Mouse (Mus musculus) embryonic facial prominence, embryonic 14.5 days (tissue): ENCODE measurements around the gene Commd4. TPM values are rescaled to one million over a fixed set of nuclear protein-coding genes. Genes with fewer than 3 reads are reported as not detected.
"Not testable (repeated sequence)": the region's sequence is repeated elsewhere in the genome, so short reads cannot be mapped to it uniquely, and the experiment has no call there.

ENCODE experiments used
- ATAC-seq: fragments of 200-750 bp; cut with Nextera tagmentation; 2 replicates; pipeline ENCODE4 v1.8.0; 2017; ENCODE audit warnings: low read depth, moderate number of reproducible peaks, moderate TSS enrichment
- DNase-seq: peaks from one replicate; pipeline ENCODE4 v3.0.0-alpha.2; 2015; ENCODE audit warnings: low spot score
- H3K27ac ChIP-seq: fragments of 300-500 bp; sonication (generic); replicated peaks from 2 replicates; pipeline ENCODE4 v1.5.1; 2014; ENCODE audit warnings: low read depth, mild to moderate bottlenecking, low read length, moderate library complexity
- H3K27me3 ChIP-seq: fragments of 300-500 bp; sonication (generic); replicated peaks from 2 replicates; pipeline ENCODE4 v1.6.1; 2014; ENCODE audit warnings: low read length; ENCODE audit not compliant: control insufficient read depth, insufficient read depth
- H3K36me3 ChIP-seq: fragments of 300-500 bp; sonication (generic); 2 replicates; pipeline ENCODE4 v1.6.1; 2014; ENCODE audit warnings: low read length, mixed read lengths; ENCODE audit not compliant: control insufficient read depth, insufficient read depth
- H3K4me1 ChIP-seq: fragments of 300-500 bp; sonication (generic); 2 replicates; pipeline ENCODE4 v1.6.1; 2014; ENCODE audit warnings: antibody characterized with exemption, low read length; ENCODE audit not compliant: control insufficient read depth, insufficient read depth
- H3K4me2 ChIP-seq: fragments of 300-500 bp; sonication (generic); 2 replicates; pipeline ENCODE4 v1.6.1; 2014; ENCODE audit warnings: low read depth, mild to moderate bottlenecking, low read length, moderate library complexity, mixed read lengths
- H3K4me3 ChIP-seq: fragments of 300-500 bp; sonication (generic); 2 replicates; pipeline ENCODE4 v1.5.1; 2014; ENCODE audit warnings: low read depth, mild to moderate bottlenecking, low read length
- H3K9ac ChIP-seq: fragments of 300-500 bp; sonication (generic); 2 replicates; pipeline ENCODE4 v1.6.1; 2014; ENCODE audit warnings: low read depth, mild to moderate bottlenecking, low read length, moderate library complexity, mixed read lengths
- H3K9me3 ChIP-seq: fragments of 300-500 bp; sonication (generic); 2 replicates; pipeline ENCODE4 v1.6.1; 2016; ENCODE audit warnings: low read length; ENCODE audit not compliant: control insufficient read depth
- WGBS: fragments of 180-500 bp; shearing (Covaris S2); extraction: QIAGEN DNeasy Blood & Tissue Kit; methylation state at CpG from one replicate; pipeline ENCODE4 v1.1.7; 2014; 5-methylcytosine and 5-hydroxymethylcytosine counted together
- polyA plus RNA-seq: library from polyadenylated mRNA; unstranded; fragments of >200 nt; fragmentation: Nextera tagmentation; extraction: Ambion mirVana; gene quantifications from 2 replicates; pipeline ENCODE4 v1.2.1, GENCODE M21; 2014

Gene Commd4
- polyA plus RNA-seq, result 83.0 and 89.9 TPM in 2 replicates

DNA sequence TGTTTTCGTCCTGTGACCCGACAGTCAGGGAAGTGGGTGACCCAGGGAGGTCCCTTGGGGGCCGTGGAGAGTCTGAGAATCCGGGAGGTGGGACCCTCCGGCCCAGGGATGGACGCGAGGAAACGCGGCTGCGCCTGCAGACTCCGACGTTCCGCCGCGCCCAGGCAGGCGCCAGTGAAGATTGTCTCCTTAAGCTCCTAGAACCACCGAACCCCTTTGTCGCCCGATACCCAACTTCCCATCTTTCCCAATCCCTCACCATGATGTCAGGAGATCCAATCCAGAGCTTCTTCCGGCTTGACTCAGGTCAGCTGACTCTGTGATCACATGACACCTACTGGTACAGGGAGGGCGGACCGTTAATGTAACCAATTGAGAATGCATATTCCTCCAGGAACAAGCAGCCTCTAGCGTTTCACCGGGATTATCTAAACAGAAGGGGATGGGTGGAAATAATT is at the start of gene Commd4:
Commd4 (minus strand) TSS at position 319 of the 458 bp plus-strand sequence.
- H3K36me3 ChIP-seq, result 0 out of 2 replicates have a peak, but pooled peaks cover 9% of the 10 kb centered on the region
- DNase-seq (peak; percentile 99), ATAC-seq (peak; percentile 93)
- peak within 1 kb of the TSS; percentile 71 for H3K9ac ChIP-seq
- under 1% methylated on average over 24 of the region's 24 CpGs for WGBS
- peak within 1 kb of the TSS; percentile 69 for H3K4me3 ChIP-seq
- peak within 1 kb of the TSS; percentile 84 for H3K4me2 ChIP-seq
- no peak within 1 kb of the TSS for H3K27ac ChIP-seq
- H3K9me3 ChIP-seq, result no peaks in the 10 kb centered on the region
- no peaks in the 10 kb centered on the region for H3K27me3 ChIP-seq
- peaks cover 4% of the 10 kb centered on the region; the same call in 1 of the 2 replicates for H3K4me1 ChIP-seq

DNA sequence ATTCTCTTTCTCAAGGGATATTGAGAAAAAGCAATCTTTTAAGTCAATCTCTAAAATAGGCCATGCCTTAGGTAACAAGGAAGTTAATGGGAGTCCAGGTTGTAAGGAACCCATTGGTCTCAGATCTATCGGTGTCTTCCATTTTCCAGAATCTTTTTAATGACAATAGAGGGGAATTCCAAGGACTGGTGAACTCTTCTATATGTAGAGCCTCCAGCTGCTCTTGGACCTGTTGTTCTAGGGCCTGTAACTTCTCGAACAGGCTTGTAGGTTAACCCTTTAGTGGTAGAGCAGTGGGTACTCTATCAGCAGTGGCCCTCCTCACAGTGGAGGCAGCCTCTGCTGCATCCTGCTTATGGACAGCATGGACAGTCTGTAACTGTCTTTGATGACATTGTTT is 48.8 kb upstream of the Commd4 start:
- no peaks in the 10 kb centered on the region for H3K4me1 ChIP-seq
- no peaks in the 10 kb centered on the region for H3K9me3 ChIP-seq
- no peaks in the 10 kb centered on the region for H3K27me3 ChIP-seq
- H3K9ac ChIP-seq, result no peak overlapping the region
- H3K36me3 ChIP-seq, result no peaks in the 10 kb centered on the region
- H3K27ac ChIP-seq, result no peak overlapping the region
- no peak for ATAC-seq
- no peak overlapping the region for H3K4me2 ChIP-seq
- no peak overlapping the region for H3K4me3 ChIP-seq
- 56% methylated on average over 2 of the region's 2 CpGs for WGBS
- DNase-seq, result no peak

DNA sequence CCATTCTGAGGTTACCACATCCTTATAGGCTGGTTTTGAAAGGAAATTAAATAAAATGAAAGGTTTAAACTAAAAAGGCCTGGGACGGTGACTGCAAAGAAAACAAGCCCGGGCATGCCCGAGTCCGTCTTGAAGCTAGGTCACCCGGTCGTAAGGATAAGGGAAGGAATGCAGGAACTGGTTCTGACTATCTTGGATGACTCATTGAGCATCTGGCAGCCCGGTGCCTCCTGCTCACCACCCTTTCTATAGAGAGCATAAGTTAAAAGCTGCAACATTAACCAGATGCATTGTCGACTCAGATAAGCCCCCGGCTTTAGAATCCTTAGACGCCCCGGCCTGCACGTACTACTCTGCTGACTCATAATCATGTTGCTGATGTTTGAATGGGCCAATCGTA is 45.4 kb upstream of the Commd4 start:
- H3K27me3 ChIP-seq, H3K4me1 ChIP-seq, H3K9ac ChIP-seq, H3K27ac ChIP-seq, H3K4me2 ChIP-seq, DNase-seq, ATAC-seq, H3K9me3 ChIP-seq, H3K36me3 ChIP-seq, H3K4me3 ChIP-seq: not testable (repeated sequence)
- WGBS, result 84% methylated on average over 12 of the region's 13 CpGs

DNA sequence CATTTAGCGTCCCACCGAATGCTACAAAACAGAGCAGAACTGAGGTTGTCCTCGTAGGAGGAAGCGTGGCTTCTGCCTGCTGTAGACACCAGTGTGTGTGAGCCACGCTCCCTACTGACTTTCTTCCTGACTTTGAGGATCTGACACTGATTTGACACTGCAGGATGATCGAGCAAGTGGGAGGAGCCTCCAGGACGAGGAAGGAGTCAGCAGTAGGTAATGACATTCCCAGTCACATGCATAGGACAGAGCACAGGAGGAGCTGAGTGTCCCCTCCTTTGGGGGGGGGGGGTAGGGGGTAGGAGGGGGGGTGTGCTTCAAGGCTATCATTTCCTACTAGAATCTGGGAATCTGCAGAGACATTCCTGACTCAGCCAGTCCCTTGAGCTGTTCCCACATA is 44.9 kb upstream of the Commd4 start:
- Histone ChIP-seq H3K4me1 (no peaks in the 10 kb centered on the region), H3K9ac (no peak overlapping the region), H3K27me3 (no peaks in the 10 kb centered on the region), H3K4me2 (no peak overlapping the region), H3K27ac (no peak overlapping the region), H3K4me3 (no peak overlapping the region), H3K36me3 (no peaks in the 10 kb centered on the region), H3K9me3 (no peaks in the 10 kb centered on the region)
- no peak for ATAC-seq
- no peak for DNase-seq
- 74% methylated on average over 7 of the region's 7 CpGs for WGBS

DNA sequence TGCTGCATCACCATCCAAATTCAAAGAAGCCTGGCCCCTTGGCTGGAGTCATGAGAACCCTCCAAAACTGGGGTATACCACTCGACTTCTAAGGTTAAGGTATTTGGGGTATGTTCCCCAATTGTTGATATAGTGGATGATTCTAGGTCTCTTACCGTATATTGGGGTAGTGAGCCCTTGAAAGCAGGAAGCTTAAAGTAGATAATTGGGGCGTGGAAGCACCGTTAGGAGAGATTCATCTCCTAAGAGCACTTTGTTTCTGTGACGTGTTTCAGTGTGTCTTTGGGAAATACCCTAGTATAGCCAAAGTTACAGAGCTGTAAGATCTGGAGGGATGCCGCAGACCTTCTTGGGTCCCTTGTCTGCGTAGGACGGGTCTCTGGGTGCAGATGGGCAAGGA is 39.3 kb upstream of the Commd4 start:
- Histone ChIP-seq H3K27me3 (no peaks in the 10 kb centered on the region), H3K4me1 (no peaks in the 10 kb centered on the region), H3K4me2 (no peak overlapping the region), H3K36me3 (no peaks in the 10 kb centered on the region), H3K27ac (no peak overlapping the region), H3K9ac (no peak overlapping the region), H3K9me3 (no peaks in the 10 kb centered on the region), H3K4me3 (no peak overlapping the region)
- 77% methylated on average over 8 of the region's 8 CpGs for WGBS
- DNase-seq (no peak), ATAC-seq (no peak)

DNA sequence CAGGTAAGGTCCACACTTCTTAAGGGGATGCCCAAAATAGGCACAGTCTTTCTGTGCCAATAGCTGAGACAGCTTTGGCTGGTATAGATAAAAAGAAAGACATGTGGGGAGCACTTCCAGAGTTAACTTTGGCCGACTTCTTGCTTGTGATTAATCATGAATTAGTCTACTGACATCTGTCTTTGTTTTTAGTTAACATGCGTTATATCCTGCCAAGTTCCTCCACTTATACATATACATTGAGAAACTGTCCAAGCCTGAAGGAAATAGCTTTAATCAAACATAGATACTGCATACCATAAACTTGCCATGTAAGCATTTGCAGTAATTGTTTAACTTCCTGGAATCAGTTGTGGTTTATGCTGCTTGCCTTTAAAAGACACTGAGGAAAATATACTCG is 38.6 kb upstream of the Commd4 start:
- Histone ChIP-seq H3K27me3 (no peaks in the 10 kb centered on the region), H3K9ac (no peak overlapping the region), H3K4me2 (no peak overlapping the region), H3K4me1 (no peaks in the 10 kb centered on the region), H3K4me3 (no peak overlapping the region), H3K27ac (no peak overlapping the region), H3K36me3 (no peaks in the 10 kb centered on the region), H3K9me3 (no peaks in the 10 kb centered on the region)
- ATAC-seq (no peak), DNase-seq (peak; percentile 23)
- WGBS, result 52% methylated on average over 3 of the region's 3 CpGs

DNA sequence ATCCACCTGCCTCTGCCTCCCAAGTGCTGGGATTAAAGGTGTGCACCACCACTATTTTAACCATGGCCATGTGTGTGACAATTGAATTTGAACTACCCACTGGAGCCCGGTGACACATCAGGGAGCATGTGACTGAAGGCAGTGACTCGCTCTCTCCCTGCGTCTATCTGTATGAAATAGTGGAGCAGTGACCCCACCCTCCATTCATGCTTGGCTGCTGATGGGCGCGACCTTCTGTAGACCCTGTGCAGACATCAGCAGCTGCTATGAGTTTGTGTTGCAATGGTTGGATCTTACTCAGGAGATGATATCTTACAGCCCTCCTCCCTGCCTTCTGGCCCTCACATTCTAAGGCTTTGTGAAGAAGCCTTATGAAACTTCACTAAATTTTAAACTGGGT is 10.3 kb upstream of the Commd4 start:
- H3K9ac ChIP-seq, result no peak overlapping the region
- ATAC-seq (no peak), DNase-seq (no peak)
- H3K4me2 ChIP-seq, result no peak overlapping the region
- H3K9me3 ChIP-seq, result no peaks in the 10 kb centered on the region
- no peaks in the 10 kb centered on the region for H3K4me1 ChIP-seq
- H3K36me3 ChIP-seq, result no peaks in the 10 kb centered on the region
- 82% methylated on average over 5 of the region's 5 CpGs for WGBS
- H3K4me3 ChIP-seq, result no peak overlapping the region
- H3K27me3 ChIP-seq, result no peaks in the 10 kb centered on the region
- H3K27ac ChIP-seq, result no peak overlapping the region

DNA sequence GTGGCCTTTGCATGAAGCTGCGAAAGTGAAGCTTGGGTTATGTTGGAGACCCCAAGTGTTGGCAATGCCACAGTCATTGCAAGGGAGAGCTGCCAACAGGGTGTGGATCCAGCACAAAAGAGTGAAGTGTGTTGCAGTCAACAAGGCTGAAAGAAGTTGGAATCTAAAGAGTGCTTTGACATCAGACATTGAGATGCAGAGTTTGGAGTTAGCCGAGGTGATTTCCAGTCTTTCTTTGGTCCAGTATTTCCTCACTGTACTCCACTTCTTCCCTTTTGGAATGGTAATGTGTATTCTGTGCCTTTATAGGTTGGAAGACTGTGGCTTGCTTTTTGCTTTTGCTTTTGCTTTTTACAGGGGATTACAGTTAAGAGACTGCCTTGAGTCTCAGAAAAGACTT is 8.0 kb upstream of the Commd4 start:
- H3K27me3 ChIP-seq, result no peaks in the 10 kb centered on the region
- H3K9ac ChIP-seq, result no peak overlapping the region
- H3K4me3 ChIP-seq, result no peak overlapping the region
- H3K27ac ChIP-seq, result no peak overlapping the region
- no peak overlapping the region for H3K4me2 ChIP-seq
- no peak for DNase-seq
- H3K4me1 ChIP-seq, result no peaks in the 10 kb centered on the region
- H3K36me3 ChIP-seq, result no peaks in the 10 kb centered on the region
- no peak for ATAC-seq
- 84% methylated on average over 2 of the region's 2 CpGs for WGBS
- H3K9me3 ChIP-seq, result no peaks in the 10 kb centered on the region

DNA sequence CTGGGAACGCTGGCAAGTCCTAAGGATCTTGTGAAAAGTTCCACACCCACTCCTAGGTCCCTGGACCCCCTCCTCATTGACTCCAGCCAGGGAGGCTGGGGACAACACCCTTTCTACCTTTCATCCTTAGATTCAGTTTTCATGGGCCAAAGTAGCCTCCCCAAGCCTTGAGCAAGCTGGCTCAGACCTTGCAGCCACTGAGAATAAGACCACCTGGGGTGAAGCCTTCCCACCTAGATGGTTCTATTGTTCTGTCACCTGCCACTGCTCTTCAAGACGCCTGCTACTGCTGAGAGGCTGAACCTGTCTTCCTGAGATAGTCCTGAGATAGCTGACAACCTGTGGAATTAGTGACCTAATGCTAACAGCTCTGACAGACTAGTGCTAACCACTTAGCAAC is 5.0 kb upstream of the Commd4 start:
- Histone ChIP-seq H3K4me2 (no peak overlapping the region), H3K4me1 (peaks cover 4% of the 10 kb centered on the region; the same call in 1 of the 2 replicates), H3K27me3 (no peaks in the 10 kb centered on the region), H3K36me3 (no peaks in the 10 kb centered on the region), H3K27ac (no peak overlapping the region), H3K4me3 (no peak overlapping the region), H3K9me3 (no peaks in the 10 kb centered on the region), H3K9ac (no peak overlapping the region)
- ATAC-seq (no peak), DNase-seq (no peak)
- WGBS, result 37% methylated on average over 2 of the region's 2 CpGs
